Mouse (Mus musculus): ENCODE results near the gene Msi2. TPM values are rescaled to one million over a fixed set of nuclear protein-coding genes. Genes with fewer than 3 reads are reported as not detected.

The Msi2 gene
- polyA plus RNA-seq, 1 experiment = 6.7 TPM

DNA sequence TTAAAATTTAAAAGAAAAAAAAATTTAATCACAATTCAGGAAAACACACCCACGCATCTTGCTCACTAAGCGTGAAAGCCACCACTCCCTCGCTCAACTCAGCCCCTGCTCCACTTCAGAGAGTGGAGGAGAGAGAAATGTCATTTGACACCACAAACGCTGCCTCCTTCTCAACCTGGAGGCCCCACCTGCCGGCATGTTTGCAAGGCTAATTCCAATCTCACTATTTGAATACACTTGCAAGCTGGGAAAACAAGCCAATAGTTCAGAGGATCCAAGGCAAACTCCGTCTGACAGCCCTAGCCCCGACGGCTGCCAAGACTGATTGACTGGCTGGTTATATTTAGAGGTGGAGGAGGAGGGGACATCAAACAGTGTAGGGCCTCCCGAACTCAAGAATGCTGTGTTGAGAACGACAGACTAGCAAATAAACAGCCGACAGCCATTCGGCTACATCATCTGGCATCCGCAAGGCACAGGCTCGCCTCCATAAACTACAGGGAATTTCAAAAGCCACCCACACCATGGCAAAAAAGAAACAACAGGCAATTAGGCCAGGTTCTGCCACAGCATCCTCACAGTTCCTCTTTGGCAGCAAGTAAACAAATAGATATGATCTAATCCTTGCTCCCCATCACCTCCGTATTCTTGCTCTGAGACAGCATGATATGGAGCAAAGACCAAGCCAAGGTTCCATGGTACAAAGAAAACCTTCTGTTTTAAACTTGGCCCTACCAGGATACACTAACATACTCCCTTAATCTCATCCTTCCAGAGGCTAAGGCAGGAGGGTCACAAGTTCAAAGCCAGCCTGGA, 97.9 kb downstream of the Msi2 start:
- 10% methylated on average over 15 of the region's 15 CpGs for WGBS
- no peak for DNase-seq (ENCODE audit: low read depth, low spot score)

- 53% methylated on average over 9 of the region's 9 CpGs for WGBS
- no peak for DNase-seq (ENCODE audit: low read depth, low spot score)
These were observed 98.7 kb downstream of the Msi2 start for GRCm38 (mm10) chr11:88619468-88620157.

DNA sequence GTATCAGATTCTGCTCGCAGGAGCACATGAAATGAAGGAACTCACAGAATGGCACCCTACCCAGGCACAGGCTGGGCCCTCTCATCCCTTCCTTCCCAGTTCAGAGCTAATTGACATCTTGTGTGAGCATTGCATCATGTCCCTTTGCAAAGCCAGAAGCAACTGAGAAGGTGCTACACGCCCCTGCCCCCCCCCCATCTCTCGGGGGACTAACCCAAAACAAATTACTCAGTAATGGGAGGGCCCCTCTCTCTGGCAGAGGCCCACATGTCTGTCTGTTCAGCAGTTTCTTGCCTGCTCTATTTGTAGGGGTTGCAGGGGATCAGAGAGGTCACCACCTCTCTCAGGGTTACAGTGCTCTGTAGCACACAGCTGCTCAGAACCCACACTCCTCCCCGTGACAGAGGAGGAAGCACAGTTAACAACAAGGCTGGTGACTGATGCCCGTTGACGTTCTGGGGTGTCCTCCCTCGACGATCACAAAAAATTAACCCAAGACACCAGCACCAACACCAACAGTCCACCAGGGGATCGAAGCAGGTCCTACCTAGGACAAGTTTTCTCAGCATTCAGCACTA, 99.5 kb downstream of the Msi2 start:
- WGBS = 35% methylated on average over 9 of the region's 9 CpGs
- no peak for DNase-seq (ENCODE audit: low read depth, low spot score)

- 27% methylated on average over 16 of the region's 16 CpGs for WGBS
- DNase-seq (ENCODE audit: low read depth, low spot score) = no peak
These were observed 100.3 kb downstream of the Msi2 start for GRCm38 (mm10) chr11:88618005-88618501.

DNA sequence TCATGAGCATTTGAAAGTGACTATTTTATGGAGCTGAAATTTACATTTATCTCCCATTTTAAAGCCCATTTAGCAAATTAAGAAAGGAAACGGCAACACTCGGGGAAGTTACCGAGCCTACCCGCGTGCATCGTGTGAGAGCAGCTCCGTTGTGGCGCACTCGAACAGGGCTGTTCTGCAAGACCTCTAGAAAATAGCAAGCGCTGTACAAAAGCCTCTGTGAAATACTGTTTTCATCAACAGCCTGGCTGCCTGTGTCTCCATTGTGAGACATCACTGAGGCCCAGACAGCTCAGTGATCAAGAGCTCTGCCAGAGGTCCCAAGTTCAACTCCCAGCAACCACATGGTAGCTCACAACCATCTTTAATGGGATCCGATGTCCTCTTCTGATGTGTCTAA, 100.9 kb downstream of the Msi2 start:
- DNase-seq (ENCODE audit: low read depth, low spot score) = no peak
- WGBS = 92% methylated on average over 11 of the region's 11 CpGs

GRCm38 (mm10) chr11:88614527-88615305, 103.6 kb downstream of the Msi2 start:
- WGBS = 26% methylated on average over 11 of the region's 11 CpGs
- DNase-seq (ENCODE audit: low read depth, low spot score) = no peak

GRCm38 (mm10) chr11:88613771-88614526, 104.4 kb downstream of the Msi2 start:
- 14% methylated on average over 11 of the region's 11 CpGs for WGBS
- DNase-seq (ENCODE audit: low read depth, low spot score) = no peak

GRCm38 (mm10) chr11:88613008-88613407, 105.3 kb downstream of the Msi2 start:
- 27% methylated on average over 6 of the region's 6 CpGs for WGBS

GRCm38 (mm10) chr11:88612141-88612540, 106.2 kb downstream of the Msi2 start:
- 39% methylated on average over 7 of the region's 7 CpGs for WGBS
- no peak for DNase-seq (ENCODE audit: low read depth, low spot score)

More at GRCm38 (mm10) chr11:88613008-88613407, 105.3 kb downstream of the Msi2 start:
- DNase-seq (ENCODE audit: low read depth, low spot score) = no peak

DNA sequence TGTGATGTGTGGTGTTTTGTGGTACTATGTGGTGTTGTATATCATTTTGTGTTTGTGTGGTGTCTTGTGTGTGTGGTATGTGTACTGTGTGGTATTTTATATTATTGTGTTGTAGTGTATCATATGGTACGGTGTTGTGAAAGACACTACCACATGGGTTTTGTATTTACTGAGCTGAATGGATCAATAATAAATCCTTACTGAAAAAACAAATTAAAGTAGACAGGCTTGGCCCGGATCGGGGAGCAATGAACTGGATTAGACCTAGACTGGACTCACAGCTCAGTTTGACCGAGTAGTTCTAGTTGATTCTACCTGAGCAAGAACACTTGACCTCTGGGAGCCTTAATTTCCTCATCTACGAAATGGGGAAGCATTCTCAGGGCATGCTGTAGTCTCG, 107.5 kb downstream of the Msi2 start:
- no peak for DNase-seq (ENCODE audit: low read depth, low spot score)
- WGBS = 89% methylated on average over 6 of the region's 6 CpGs

- WGBS = 97% methylated on average over 1 of the region's 1 CpGs
- no peak for DNase-seq (ENCODE audit: low read depth, low spot score)
These were observed 108.2 kb downstream of the Msi2 start for GRCm38 (mm10) chr11:88610112-88610511.

GRCm38 (mm10) chr11:88608584-88608983, 109.7 kb downstream of the Msi2 start:
- 39% methylated on average over 4 of the region's 4 CpGs for WGBS
- DNase-seq (ENCODE audit: low read depth, low spot score) = no peak

DNA sequence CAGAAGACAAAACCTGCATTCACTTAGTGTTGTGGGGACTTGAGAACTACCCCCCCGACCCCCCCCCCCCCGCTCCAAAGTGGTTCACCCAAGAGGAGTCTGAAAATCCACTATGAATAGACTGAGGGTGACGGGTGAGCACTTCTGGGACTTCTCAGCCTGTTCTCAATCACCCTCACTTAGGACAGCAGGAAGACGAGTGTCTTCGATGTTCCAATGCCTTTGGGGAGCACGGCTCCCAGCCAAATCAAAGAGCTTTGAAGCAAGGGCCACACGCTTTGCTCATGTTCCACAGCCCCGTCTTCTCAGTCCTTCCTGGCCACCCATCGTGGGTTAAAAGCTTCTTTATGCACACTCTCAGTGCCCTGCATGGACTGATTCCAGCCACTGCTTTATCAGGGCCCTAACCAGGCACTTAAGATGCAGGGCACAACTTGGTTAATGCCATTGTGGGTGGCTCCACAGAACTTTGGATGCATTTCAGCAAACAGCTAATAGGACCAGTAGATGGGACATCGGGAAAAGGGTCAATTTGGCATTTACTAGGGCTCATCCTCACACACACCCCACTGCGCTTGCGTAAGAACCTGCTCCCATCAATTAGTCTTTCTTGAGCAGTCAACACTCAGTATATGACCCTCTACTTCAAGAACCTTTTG, 110.5 kb downstream of the Msi2 start:
- no peak for DNase-seq (ENCODE audit: low read depth, low spot score)
- WGBS = 87% methylated on average over 12 of the region's 12 CpGs

GRCm38 (mm10) chr11:88605771-88606170, 112.5 kb downstream of the Msi2 start:
- WGBS = 90% methylated on average over 6 of the region's 6 CpGs
- DNase-seq (ENCODE audit: low read depth, low spot score) = no peak

DNA sequence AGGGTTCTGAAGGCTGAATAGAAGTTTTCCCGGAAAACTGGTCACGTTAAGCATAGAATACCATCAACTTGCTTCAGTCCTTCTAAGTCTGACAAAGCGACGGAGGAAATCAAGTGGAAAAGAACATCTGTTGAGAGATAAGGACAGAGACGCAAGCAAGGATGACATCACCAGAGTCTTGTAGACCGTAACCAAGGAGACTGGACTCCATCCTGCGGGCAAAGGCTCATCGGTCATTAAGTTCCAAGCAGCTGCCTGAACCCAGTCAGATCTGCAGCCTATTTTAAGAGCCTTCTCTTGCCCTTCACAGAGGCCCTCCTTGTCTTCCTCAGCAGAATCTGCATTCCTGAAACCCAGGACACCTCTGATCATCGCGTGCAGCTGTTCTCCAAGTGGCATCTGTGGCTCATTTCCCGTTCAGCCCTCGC, 113.2 kb downstream of the Msi2 start:
- 74% methylated on average over 12 of the region's 12 CpGs for WGBS
- no peak for DNase-seq (ENCODE audit: low read depth, low spot score)

DNA sequence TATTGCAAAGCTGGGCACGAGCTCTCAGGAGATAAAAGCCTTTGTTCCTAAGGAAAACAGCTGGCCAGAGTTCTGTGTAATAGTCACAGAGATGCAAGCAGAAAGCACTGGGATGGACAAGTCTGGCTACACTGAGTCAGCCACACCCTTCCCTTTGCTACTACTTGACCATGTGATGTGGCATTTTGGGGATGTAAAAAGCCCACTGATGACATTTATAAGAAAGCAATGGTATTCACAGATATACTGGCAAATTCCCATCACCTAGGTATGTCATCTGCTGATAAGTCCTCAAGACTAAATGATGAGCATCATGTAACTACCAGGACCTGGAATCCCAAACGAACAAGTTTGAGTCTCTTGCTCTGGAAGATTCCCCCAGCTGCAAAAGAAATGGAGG, 113.7 kb downstream of the Msi2 start:
- WGBS = 77% methylated on average over 2 of the region's 2 CpGs
- DNase-seq (ENCODE audit: low read depth, low spot score) = no peak

DNA sequence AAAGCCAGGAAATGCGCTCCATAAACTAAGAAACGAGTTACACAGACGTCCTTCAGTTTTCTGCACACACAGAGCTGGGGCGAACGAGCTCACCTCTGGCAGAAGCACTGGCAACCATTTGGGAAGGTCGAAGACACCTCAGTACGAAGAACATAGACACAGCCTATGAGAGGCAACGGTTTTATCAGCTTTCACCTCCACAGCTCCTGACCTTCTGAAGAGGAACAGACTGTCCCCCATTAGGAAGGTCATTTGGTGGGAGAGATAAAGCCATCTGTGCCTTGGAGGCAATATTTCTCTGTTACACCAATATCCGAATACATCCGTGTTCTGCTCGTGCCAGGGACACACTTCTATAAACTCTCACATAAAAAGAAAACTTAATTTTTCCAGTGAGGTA, 114.9 kb downstream of the Msi2 start:
- no peak for DNase-seq (ENCODE audit: low read depth, low spot score)
- WGBS = 85% methylated on average over 11 of the region's 11 CpGs

DNA sequence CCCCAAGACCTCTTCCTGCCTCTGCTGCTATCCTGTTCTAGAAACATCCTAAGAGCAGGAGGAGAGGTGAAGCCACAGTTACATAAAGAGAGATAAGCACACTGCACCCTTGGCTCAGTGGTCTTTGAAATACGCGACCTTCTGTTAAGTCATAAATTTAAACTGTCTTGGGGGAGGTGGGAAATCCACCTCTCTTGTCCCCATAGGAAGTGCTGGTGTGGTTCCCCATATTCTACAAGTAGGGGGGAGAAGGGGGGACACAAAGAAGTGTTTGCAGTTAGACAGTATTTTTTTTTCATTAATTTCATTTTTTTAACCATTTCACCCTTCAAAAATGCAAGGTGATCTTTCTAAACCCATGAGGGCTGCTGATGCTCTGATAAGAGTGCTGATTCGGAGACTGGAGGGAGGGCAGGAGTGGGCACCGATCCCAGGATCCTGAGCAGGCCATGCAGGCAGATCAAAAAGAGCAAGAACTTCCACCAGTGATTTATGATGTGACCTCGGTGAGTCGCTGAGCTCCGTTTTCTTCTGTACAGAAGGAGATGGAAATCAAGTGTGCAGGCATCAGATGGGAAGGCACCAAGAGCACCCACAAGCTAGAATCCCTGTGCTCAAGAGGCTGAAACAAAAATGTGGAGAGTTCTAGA, 115.7 kb downstream of the Msi2 start:
- DNase-seq (ENCODE audit: low read depth, low spot score) = no peak
- 63% methylated on average over 7 of the region's 7 CpGs for WGBS
